Mouse (Mus musculus): ENCODE data around the gene Tex33. TPM values are rescaled to one million over a fixed set of nuclear protein-coding genes. Genes with fewer than 3 reads are reported as not detected.

Tex33 gene
- total RNA-seq, 2 experiments from 2014 or later, result not detected

GRCm38 (mm10) chr15:78328520-78329097 is 67.1 kb downstream of the Tex33 start:
- no peak for DNase-seq (ENCODE audit: extremely low spot score in 1 of 2, low spot score in 1 of 2)

Small RNA genes within 50 kb of the gene (microRNA-seq; reads per million reads assigned to microRNA genes)
- gene Mir7676-2, result 0 reads per million in 2 experiments

Other genes with a start within 250 kb of the Tex33 start
- 10 to 100 TPM; 22.8 to 26.0 TPM for gene Ift27, start 221.8 kb downstream of the Tex33 start, total RNA-seq (2021)
- 10 to 100 TPM; 56.5 to 58.5 TPM for gene Pvalb, start 189.5 kb downstream of the Tex33 start, total RNA-seq (2021)
- gene Ncf4, start 151.1 kb downstream of the Tex33 start, total RNA-seq (2021), result 1 to 10 TPM; 1.1 to 1.3 TPM
- gene Csf2rb2, start 90.2 kb downstream of the Tex33 start, total RNA-seq (2021), result 1 to 10 TPM; 1.5 to 2.1 TPM
- 1 to 10 TPM; 2.5 to 2.6 TPM for gene Csf2rb, start 70.2 kb downstream of the Tex33 start, total RNA-seq (2021)
- gene Tst, start 10.0 kb upstream of the Tex33 start, total RNA-seq (2021), result 10 to 100 TPM; 41.4 to 42.4 TPM
- gene Mpst, start 10.5 kb upstream of the Tex33 start, total RNA-seq (2021), result 10 to 100 TPM; 33.6 to 39.4 TPM
- 100 to 1,000 TPM; 257 to 260 TPM for gene Kctd17, start 32.7 kb upstream of the Tex33 start, total RNA-seq (2021)
- 1 to 10 TPM in 1 of 2 experiments, under 1 TPM in 1; 0.61 to 4.5 TPM for gene Tmprss6, start 72.7 kb upstream of the Tex33 start, total RNA-seq (2021)
- under 1 TPM in 1 of 2 experiments, not detected in 1; 0.05 TPM for gene Il2rb, start 99.4 kb upstream of the Tex33 start, total RNA-seq (2021)
- 1 to 10 TPM; 5.3 to 5.6 TPM for gene C1qtnf6, start 135.5 kb upstream of the Tex33 start, total RNA-seq (2021)
- gene Sstr3, start 148.8 kb upstream of the Tex33 start, total RNA-seq (2021), result 10 to 100 TPM; 22.9 to 27.2 TPM
- 1 to 10 TPM; 1.6 to 1.9 TPM for gene Rac2, start 176.9 kb upstream of the Tex33 start, total RNA-seq (2021)
- gene Cyth4, start 201.1 kb upstream of the Tex33 start, total RNA-seq (2021), result 10 to 100 TPM; 18.9 to 24.7 TPM

Data from layer of hippocampus, postnatal 25 days (tissue).